Mouse (Mus musculus) thymus, postnatal 0 days (tissue): ENCODE data around the gene Pcgf6. TPM values are rescaled to one million over a fixed set of nuclear protein-coding genes. Genes with fewer than 3 reads are reported as not detected.

ENCODE experiments used
- DNase-seq: peaks from one replicate; pipeline ENCODE4 v3.0.0-alpha.2; 2015; ENCODE audit warnings: low spot score
- polyA plus RNA-seq: library from polyadenylated mRNA; unstranded; fragments of >200 nt; fragmentation: Nextera tagmentation; extraction: Ambion mirVana; gene quantifications from 2 replicates; pipeline ENCODE4 v1.2.1, GENCODE M21; 2015

The Pcgf6 gene
- polyA plus RNA-seq = 14.1 and 16.8 TPM in 2 replicates

DNA sequence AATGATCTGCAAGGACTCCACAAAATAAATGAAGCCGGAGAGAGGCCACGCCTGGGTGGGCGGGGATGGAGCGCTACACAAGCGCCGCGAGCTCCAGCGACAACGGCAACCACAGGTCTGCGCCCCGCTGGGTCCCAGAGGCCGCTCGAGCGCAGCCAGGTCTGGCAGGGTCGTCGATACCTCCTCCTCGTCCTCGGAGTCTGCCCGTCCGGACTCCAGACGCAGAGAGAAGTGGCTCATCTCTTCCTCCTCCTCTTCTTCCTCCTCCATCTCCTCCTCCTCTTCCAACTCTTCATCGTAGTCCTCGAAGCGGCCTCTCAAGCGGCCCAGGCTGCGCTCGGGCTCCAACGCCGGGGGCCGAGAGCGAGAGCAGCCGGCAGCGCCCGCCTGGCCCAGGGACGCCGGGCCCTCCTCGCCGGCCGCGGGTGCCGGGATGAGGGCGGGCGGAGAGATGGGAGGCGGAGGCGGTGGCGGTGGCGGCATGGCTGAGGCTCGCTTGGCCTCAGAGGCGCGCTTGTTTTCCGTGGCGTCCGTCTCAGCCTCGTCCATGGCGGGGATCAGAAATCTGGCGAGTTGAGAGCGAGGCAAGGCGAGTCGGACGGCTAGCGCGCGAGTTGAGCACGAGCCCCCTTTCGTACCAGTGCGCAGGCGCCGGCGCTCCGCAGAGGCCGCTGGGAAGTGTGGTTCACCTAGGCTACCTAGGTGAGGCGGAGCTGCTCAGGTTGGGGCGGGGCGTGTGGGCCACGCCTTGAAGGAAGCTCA is at the start of gene Pcgf6:
TSS of gene Pcgf6 (minus strand) at position 636 of the 762 bp plus-strand sequence.
- peak; percentile 84 for DNase-seq

- peak; percentile 96 for DNase-seq
Measured at GRCm38 (mm10) chr19:47090550-47091156, 39.9 kb upstream of the Pcgf6 start, which contains the start of the genes Usmg5 and Pdcd11. Gene Usmg5, minus strand, starts transcription at chr19:47090647. Gene Pdcd11, plus strand, starts transcription at chr19:47090768.

DNA sequence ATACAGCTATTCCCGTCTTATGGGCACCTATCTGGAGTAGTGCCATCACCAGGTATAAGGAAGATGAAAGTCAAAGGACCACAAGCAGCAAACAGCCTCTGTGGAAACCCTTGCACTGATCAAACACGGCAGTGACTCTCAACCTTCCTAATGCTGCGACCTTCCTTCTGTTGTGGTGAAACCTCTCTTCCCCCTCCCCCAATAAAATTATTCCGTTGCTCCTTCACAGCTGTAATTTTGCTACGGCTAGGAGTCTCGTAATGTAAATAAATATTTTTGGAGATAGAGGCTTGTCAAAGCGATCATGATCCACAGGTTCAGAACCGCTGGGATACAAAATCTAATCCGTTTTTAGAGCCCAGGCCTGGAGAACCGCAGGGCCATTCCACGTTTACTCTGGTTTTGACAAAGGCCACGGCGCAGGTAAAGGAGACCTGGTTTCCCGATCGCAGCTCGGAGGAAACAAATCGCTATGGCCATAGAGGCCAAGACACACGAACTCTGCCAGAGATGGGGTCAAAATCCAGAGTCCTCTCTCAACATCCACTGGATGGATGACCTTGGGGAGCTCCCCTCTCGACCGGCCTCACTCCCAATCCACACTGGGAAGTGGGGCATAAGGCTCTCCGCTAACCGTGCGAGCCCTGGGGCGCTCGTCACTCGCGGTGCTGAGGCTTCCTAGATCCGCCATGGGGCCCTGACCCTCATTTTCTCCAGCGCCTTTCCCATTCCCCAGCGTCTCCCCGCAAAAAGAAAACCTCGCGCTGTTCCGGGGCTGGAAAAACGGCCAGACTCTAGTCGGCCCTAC is 39.2 kb upstream of the Pcgf6 start:
- peak; percentile 25 for DNase-seq

DNA sequence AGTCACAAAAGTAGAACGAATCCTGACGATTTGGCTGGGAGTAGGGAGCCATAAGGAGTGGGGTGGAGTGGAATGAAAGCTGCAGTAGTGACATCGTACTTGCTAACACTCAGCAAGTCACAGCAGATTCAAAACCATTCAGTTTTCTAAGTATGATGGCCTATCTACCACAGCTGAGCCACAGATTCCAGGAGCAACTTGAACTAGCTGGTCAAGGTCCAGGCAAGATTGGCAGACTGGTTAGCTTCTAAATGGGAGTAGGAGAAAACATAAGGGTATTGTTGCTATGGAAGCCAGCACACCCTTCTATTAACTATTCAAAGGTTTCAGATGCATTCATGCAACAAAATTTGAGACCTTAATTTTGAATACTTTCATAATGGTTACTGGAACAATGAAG is 37.5 kb upstream of the Pcgf6 start:
- no peak for DNase-seq

DNA sequence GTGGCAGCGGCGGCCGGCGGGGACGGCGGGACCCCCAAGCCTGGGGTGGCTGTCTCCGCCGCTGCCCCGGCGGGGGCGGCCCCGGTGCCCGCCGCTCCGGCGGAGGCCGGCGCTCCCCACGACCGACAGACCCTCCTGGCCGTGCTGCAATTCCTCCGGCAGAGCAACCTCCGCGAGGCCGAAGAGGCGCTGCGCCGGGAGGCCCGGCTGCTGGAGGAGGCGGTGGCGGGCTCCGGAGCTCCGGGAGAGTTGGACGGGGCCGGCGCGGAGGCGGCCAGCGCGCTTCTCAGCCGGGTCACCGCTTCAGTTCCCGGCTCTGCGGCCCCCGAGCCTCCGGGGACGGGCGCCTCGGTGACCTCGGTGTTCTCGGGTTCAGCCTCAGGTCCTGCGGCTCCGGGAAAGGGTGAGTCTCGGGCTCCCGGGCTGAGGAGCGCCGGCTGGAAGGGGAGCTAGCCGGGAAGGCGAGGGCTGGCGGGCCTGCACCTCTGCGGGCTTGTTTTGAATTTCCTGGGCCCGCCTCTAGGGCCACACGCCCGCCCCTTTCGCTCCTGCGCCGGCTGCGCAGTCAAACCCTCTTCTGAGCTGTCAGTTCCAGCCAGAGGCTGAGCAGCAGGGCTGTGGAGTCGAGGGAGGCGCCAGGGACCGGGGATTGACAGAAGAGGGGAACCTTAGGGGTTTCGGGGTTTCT is 17.4 kb upstream of the Pcgf6 start:
- DNase-seq = peak; percentile 91

DNA sequence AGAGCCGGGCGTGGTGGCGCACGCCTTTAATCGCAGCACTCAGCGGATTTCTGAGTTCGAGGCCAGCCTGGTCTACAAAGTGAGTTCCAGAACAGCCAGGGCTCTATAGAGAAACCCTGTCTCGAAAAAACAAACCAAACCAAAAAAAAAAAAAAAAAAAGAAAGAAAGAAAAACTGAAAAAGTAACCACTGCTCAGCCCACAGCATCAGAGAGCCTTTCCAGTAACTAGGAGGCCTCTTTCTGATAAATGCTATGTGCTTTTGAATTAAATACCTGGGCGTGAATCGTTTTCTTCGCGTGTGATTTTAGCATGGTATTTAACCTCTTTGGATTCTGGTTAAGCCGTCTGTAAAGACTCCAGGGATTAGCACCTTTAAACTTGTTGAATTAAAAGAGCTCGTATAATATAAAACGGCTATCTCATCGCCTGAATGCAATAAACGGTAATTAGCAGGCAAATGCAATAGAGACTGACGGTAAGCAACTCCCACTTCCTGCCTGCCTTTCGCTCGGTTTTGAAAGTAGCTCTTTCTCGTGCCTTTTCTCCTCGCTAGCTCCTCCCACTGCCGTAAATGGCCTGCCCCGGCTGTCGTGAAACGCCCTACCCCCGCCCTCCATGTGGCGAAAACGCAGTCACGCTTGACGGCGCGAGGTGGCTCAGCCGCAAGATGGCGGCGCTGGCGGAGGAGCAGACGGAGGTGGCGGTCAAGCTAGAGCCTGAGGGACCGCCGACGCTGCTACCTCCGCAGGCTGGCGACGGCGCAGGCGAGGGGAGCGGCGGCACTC is 16.6 kb upstream of the Pcgf6 start, which contains the start of gene Taf5:
TSS of gene Taf5 (plus strand) at position 651 of the 787 bp plus-strand sequence.
- DNase-seq = peak; percentile 99

DNA sequence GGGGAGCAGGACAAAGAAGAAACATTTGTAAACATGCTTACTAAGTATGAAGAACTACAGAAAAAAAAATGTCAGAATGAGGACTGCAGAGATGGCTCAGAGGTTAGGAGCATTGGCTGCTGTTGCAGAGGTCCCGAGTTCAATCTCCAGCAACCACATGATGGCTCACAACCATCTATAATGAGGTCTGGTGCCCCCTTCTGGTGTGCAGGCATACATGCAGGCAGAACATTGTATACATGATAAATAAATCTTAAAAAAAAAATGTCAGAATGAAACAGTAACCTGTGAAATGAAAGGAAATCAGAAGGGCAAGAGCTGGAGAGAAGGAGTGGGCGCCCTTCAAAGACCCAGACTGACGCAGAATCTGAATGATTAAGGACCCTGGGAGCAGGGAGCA is 15.2 kb upstream of the Pcgf6 start:
- no peak for DNase-seq

- no peak for DNase-seq
Measured at GRCm38 (mm10) chr19:47057684-47058083, 7.0 kb upstream of the Pcgf6 start.

DNA sequence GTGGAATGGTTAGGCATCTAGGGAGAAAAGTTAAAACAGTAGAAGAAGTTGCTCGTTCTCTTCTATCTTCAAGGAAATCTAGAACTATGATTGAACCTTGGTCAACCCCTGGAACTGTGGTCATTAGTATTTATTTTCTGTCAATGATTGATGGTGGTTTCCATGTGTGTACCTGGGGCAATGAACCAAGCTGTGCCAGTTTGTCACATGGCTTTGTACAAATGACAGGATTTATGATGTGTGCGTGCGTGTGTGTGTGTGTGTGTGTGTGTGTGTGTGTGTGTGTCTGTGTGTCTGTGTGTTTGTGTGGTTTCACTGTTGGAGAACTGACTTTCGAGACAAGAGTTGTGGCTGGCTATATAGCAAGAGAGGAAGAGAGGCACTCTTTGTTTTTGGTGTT is 2.8 kb upstream of the Pcgf6 start:
- DNase-seq = no peak

DNA sequence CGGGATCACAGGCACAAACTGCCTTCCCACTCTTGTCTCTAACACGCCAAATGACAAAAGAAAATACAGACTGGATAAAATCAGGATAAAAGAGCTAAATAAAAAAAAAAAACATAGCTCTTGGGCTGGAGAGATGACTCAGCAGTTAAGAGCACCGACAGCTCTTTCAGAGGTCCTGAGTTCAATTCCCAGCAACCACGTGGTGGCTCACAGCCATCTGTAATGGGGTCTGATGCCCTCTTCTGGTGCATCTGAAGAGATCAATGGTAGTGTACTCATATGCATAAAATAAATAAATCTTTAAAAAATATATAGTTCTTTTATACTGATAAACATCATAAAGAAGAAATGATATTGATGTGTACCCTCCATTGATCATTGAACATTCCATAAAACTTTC is 2.2 kb upstream of the Pcgf6 start:
- DNase-seq = no peak

DNA sequence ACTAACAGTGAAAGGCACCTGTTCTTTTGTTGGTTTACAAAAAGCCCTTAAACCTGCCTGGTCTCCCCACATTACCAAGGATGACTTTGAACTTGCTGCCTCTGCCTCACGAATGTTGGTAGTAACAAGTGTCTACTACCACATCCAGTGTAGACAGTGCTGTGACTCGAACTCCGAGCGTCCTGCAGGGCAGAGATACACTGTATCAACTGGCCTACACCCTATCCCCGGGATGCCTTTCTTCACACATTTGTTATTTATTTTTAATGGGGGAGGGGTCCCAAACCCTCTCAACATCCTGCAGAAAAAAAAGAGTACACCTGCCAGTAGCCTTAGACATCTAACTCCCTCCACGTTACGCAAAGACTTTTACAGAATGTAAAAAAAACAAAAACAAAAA is 866 bp downstream of the Pcgf6 start:
- DNase-seq = peak; percentile 10

- DNase-seq = no peak
Measured at GRCm38 (mm10) chr19:47049061-47049460, 1.6 kb downstream of the Pcgf6 start.

- DNase-seq = no peak
Measured at GRCm38 (mm10) chr19:47047236-47047833, 3.4 kb downstream of the Pcgf6 start.

DNA sequence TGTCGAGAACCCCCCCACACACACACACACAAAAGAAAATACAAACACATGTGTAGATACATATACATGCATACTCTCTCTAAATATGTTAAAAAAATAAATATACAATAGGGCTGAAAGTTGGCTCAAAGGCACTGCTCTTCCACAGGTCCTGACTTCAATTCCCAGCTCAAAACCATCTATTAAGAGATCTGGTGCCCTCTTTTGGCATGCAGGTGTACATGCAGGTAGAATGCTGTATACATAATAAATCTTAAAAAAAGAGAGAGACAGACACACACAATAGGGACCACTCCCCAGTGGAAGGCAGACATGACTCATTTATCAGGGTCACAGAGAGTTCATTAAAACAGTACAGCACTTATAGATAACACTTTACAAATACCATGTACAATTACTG is 4.4 kb downstream of the Pcgf6 start:
- DNase-seq = no peak

DNA sequence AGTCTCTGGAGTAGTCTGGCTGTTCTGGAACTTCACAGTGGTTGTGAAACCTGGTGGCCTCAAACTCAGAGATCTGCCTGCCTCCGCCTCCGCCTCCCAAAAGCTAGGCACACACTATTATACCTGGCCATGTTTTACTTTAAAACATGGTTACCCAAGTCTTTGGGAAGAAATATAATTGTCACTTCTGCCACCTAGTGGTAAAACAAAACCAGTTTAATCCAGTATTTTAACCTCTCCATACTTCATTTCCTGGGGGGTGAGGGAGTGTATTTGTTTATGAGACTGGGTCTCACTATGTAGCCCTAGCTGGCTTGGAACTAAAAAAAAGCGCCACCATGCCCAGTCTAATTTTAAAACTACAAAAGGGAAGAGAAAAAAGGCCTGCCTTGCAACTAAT is 7.1 kb downstream of the Pcgf6 start:
- peak; percentile 54 for DNase-seq

DNA sequence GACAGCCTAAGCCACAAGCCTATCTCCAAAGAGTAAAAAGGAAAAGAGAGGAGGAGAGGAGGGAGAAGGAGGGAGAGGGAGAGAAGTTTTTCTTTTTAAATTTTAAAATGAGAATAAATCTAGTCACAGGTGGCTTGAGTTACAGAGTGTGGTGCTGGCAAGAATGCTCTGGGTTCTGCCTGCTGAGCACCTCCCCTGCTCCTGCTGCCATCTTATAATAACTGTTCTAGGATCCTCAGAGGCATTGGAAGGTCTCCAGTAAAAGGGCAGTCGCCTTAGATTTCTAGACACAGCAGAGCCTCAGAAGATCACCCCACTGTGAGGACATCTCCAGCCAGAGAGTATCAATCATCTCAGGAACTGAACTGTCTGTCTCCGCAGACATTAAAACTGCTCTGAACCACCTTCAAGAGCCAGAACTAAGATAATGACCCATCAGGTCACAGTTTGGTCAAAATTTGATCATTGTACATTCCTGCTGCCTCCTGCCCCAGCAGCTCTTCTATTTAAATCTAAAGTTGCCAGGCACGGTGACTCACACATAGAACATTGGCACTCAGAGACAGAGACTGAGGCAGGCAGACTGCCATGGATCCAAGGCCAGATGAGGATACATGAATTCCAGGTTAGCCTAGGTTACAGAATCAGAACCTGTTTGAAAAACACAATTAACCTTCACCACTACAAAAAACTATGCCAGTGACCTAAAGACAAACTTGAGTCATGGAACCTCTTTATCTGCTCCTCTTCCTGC is 9.8 kb downstream of the Pcgf6 start:
- no peak for DNase-seq

- no peak for DNase-seq
Measured at GRCm38 (mm10) chr19:47036596-47036995, 14.1 kb downstream of the Pcgf6 start.

GRCm38 (mm10) chr19:47034916-47035315 is 15.8 kb downstream of the Pcgf6 start:
- no peak for DNase-seq

- no peak for DNase-seq
Measured at GRCm38 (mm10) chr19:47031770-47032169, 18.9 kb downstream of the Pcgf6 start.
